Mouse (Mus musculus): ENCODE measurements at regions not wholly inside any gene's neighbourhood (a gene's known extent, or its start where the extent isn't known, plus 50 kb on each side); places are given as distances from the start of the nearest gene placed in this dataset.

- 83% methylated on average over 5 of the region's 5 CpGs for WGBS
- no peak for DNase-seq
- TF ChIP-seq EP300 (IDR thresholded peaks at IDR 0.05; ENCODE audit: insufficient read depth, low read depth, low read length), result no peak
- no peak for TF ChIP-seq POLR2A (IDR thresholded peaks at IDR 0.05; ENCODE audit: insufficient read depth, low read depth, low read length)
- TF ChIP-seq CTCF (IDR thresholded peaks at IDR 0.05), result no peak
These were observed 112.3 kb downstream of the Efnb1 start for GRCm38 (mm10) chrX:99248181-99248580.

GRCm38 (mm10) chrX:99246704-99247103 lies 110.8 kb downstream of the Efnb1 start:
- no peak overlapping the region for H3K4me3 ChIP-seq
- H3K36me3 ChIP-seq (ENCODE audit: control insufficient read depth, insufficient read depth, low read length), result no peaks in the 10 kb centered on the region
- H3K79me2 ChIP-seq (replicated peaks; ENCODE audit: control insufficient read depth, insufficient read depth, low read length), result no peaks in the 10 kb centered on the region
- 79% methylated on average over 2 of the region's 2 CpGs for WGBS
- no peak for TF ChIP-seq CTCF (IDR thresholded peaks at IDR 0.05)
- TF ChIP-seq EP300 (IDR thresholded peaks at IDR 0.05; ENCODE audit: insufficient read depth, low read depth, low read length), result no peak
- TF ChIP-seq POLR2A (IDR thresholded peaks at IDR 0.05; ENCODE audit: insufficient read depth, low read depth, low read length), result no peak
- H3K4me1 ChIP-seq (ENCODE audit: control insufficient read depth, insufficient read depth, low read length), result no peaks in the 10 kb centered on the region
- no peaks in the 10 kb centered on the region for H3K27me3 ChIP-seq (ENCODE audit: control insufficient read depth, insufficient read depth, low read length)
- intact Hi-C loops (cut with DNase I), result no loop called here
- H3K27ac ChIP-seq, result no peak overlapping the region
- no peak overlapping the region for H3K9ac ChIP-seq (ENCODE audit: low read depth, low read length)
- no peak for DNase-seq

More at GRCm38 (mm10) chrX:99248181-99248580, 112.3 kb downstream of the Efnb1 start:
- Histone ChIP-seq H3K36me3 (ENCODE audit: control insufficient read depth, insufficient read depth, low read length) (no peaks in the 10 kb centered on the region), H3K27ac (no peak overlapping the region), H3K9ac (ENCODE audit: low read depth, low read length) (no peak overlapping the region), H3K27me3 (ENCODE audit: control insufficient read depth, insufficient read depth, low read length) (no peaks in the 10 kb centered on the region), H3K4me1 (ENCODE audit: control insufficient read depth, insufficient read depth, low read length) (no peaks in the 10 kb centered on the region), H3K79me2 (replicated peaks; ENCODE audit: control insufficient read depth, insufficient read depth, low read length) (no peaks in the 10 kb centered on the region), H3K4me3 (no peak overlapping the region)
- intact Hi-C loops (cut with DNase I), result no loop called here

- Histone ChIP-seq H3K79me2 (replicated peaks; ENCODE audit: control insufficient read depth, insufficient read depth, low read length) (no peaks in the 10 kb centered on the region), H3K36me3 (ENCODE audit: control insufficient read depth, insufficient read depth, low read length) (no peaks in the 10 kb centered on the region)
- TF ChIP-seq CTCF (IDR thresholded peaks at IDR 0.05) (no peak), EP300 (IDR thresholded peaks at IDR 0.05; ENCODE audit: insufficient read depth, low read depth, low read length) (no peak), POLR2A (IDR thresholded peaks at IDR 0.05; ENCODE audit: insufficient read depth, low read depth, low read length) (no peak)
These were observed 110.1 kb downstream of the Efnb1 start for GRCm38 (mm10) chrX:99246051-99246450.

GRCm38 (mm10) chrX:99245541-99245940 lies 109.6 kb downstream of the Efnb1 start:
- WGBS, result 87% methylated on average over 3 of the region's 3 CpGs
- Histone ChIP-seq H3K4me3 (no peak overlapping the region), H3K27me3 (ENCODE audit: control insufficient read depth, insufficient read depth, low read length) (no peaks in the 10 kb centered on the region), H3K79me2 (replicated peaks; ENCODE audit: control insufficient read depth, insufficient read depth, low read length) (no peaks in the 10 kb centered on the region), H3K4me1 (ENCODE audit: control insufficient read depth, insufficient read depth, low read length) (peaks cover 3% of the 10 kb centered on the region), H3K9ac (ENCODE audit: low read depth, low read length) (no peak overlapping the region), H3K27ac (no peak overlapping the region), H3K36me3 (ENCODE audit: control insufficient read depth, insufficient read depth, low read length) (no peaks in the 10 kb centered on the region)
- no peak for DNase-seq
- intact Hi-C loops (cut with DNase I), result no loop called here
- TF ChIP-seq EP300 (IDR thresholded peaks at IDR 0.05; ENCODE audit: insufficient read depth, low read depth, low read length) (no peak), CTCF (IDR thresholded peaks at IDR 0.05) (no peak), POLR2A (IDR thresholded peaks at IDR 0.05; ENCODE audit: insufficient read depth, low read depth, low read length) (no peak)

More at GRCm38 (mm10) chrX:99246051-99246450, 110.1 kb downstream of the Efnb1 start:
- Histone ChIP-seq H3K4me3 (no peak overlapping the region), H3K27me3 (ENCODE audit: control insufficient read depth, insufficient read depth, low read length) (no peaks in the 10 kb centered on the region), H3K4me1 (ENCODE audit: control insufficient read depth, insufficient read depth, low read length) (peaks cover 3% of the 10 kb centered on the region), H3K9ac (ENCODE audit: low read depth, low read length) (no peak overlapping the region), H3K27ac (no peak overlapping the region)
- WGBS, result 81% methylated on average over 8 of the region's 8 CpGs
- intact Hi-C loops (cut with DNase I), result no loop called here
- no peak for DNase-seq

- Histone ChIP-seq H3K36me3 (ENCODE audit: control insufficient read depth, insufficient read depth, low read length) (no peaks in the 10 kb centered on the region), H3K4me3 (no peak overlapping the region), H3K27ac (no peak overlapping the region), H3K9ac (ENCODE audit: low read depth, low read length) (no peak overlapping the region), H3K27me3 (ENCODE audit: control insufficient read depth, insufficient read depth, low read length) (no peaks in the 10 kb centered on the region), H3K4me1 (ENCODE audit: control insufficient read depth, insufficient read depth, low read length) (peaks cover 3% of the 10 kb centered on the region), H3K79me2 (replicated peaks; ENCODE audit: control insufficient read depth, insufficient read depth, low read length) (no peaks in the 10 kb centered on the region)
- DNase-seq, result peak in 1 of 2 experiments; percentile 18
- intact Hi-C loops (cut with DNase I), result no loop called here
- TF ChIP-seq EP300 (IDR thresholded peaks at IDR 0.05; ENCODE audit: insufficient read depth, low read depth, low read length) (no peak), POLR2A (IDR thresholded peaks at IDR 0.05; ENCODE audit: insufficient read depth, low read depth, low read length) (no peak), CTCF (IDR thresholded peaks at IDR 0.05) (no peak)
- 87% methylated on average over 5 of the region's 5 CpGs for WGBS
These were observed 107.3 kb downstream of the Efnb1 start for GRCm38 (mm10) chrX:99243251-99243650.

GRCm38 (mm10) chrX:99241684-99242118 lies 105.8 kb downstream of the Efnb1 start:
- Histone ChIP-seq H3K4me1 (ENCODE audit: control insufficient read depth, insufficient read depth, low read length) (peaks cover 3% of the 10 kb centered on the region), H3K79me2 (replicated peaks; ENCODE audit: control insufficient read depth, insufficient read depth, low read length) (no peaks in the 10 kb centered on the region), H3K36me3 (ENCODE audit: control insufficient read depth, insufficient read depth, low read length) (no peaks in the 10 kb centered on the region), H3K9ac (ENCODE audit: low read depth, low read length) (no peak overlapping the region), H3K27me3 (ENCODE audit: control insufficient read depth, insufficient read depth, low read length) (no peaks in the 10 kb centered on the region), H3K4me3 (no peak overlapping the region), H3K27ac (no peak overlapping the region)
- peak in 1 of 2 experiments; percentile 14 for DNase-seq
- 51% methylated on average over 5 of the region's 5 CpGs for WGBS
- intact Hi-C loops (cut with DNase I), result no loop called here
- no peak for TF ChIP-seq CTCF (IDR thresholded peaks at IDR 0.05)
- no peak for TF ChIP-seq EP300 (IDR thresholded peaks at IDR 0.05; ENCODE audit: insufficient read depth, low read depth, low read length)

All from heart, adult 2 months (tissue).